Mouse (Mus musculus) brain, embryonic 14.5 days (tissue): ENCODE measurements at regions not wholly inside any gene's neighbourhood (a gene's known extent, or its start where the extent isn't known, plus 50 kb on each side); places are given as distances from the start of the nearest gene placed in this dataset.

ENCODE experiments used
- CTCF ChIP-seq: fragments of 200-500 bp; IDR thresholded peaks from 2 replicates; pipeline ENCODE4 v1.5.1; 2012; ENCODE audit warnings: inconsistent platforms, mild to moderate bottlenecking, moderate library complexity, borderline replicate concordance; ENCODE audit not compliant: insufficient read depth, insufficient read length; ENCODE audit errors: extremely low read depth
- POLR2A ChIP-seq: fragments of 200-500 bp; IDR thresholded peaks from 2 replicates; pipeline ENCODE4 v1.6.1; 2012; ENCODE audit warnings: mild to moderate bottlenecking, inconsistent platforms, borderline replicate concordance; ENCODE audit not compliant: poor library complexity, insufficient read depth, insufficient read length, severe bottlenecking; ENCODE audit errors: extremely low read depth

DNA sequence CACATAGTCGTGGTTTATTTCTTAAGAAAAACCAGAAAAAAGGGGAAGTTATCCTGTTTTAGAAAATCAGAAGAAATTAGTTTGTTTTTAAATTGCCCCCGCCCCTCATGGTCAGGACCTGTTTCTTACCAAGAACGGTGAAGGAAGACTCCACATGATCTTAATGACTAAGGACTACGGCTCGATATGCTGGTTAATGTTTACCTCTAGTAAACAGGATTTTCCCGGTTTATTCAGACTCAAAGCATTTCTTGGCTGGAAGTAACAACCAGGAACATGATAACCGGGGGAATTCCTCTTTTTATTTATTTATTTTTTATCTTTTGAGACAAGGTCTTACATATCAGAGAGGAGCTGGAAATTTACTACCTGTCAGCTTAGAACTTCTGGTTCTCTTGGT lies 63.0 kb upstream of the Cd2ap start:
- TF ChIP-seq CTCF (no peak), POLR2A (no peak)
